ENCODE assay signal across 24 mouse cellular contexts in the genomic region with DNA sequence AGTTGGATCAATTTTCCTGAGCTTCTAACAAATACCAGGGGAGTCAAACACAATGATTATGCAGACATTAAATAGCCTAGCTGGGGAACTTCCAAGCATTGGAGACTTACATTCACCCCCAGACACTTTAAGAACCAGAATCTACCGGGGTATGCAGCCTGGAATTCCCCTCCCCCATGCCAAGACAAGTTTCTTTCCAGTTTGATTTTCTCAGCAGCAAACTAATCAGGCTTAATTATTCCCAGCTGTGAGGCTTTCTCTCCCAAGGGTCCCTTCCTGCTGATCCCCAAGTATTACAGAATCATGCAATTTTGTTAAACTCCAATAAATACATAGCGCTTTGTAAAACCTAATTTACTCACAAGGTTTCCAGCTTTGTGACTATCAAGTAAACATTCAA.
DNase-seq lines count a peak whose midpoint lies in the region; ATAC-seq lines count a peak whose summit lies in the region.
"Had no signal": no experiment of that assay in that cellular context is flagged by ENCODE, and none has a peak within 500 bp of the region (broad histone marks: within the 10 kb centered on the region; RNA-seq: fewer than 3 reads in every experiment).

No protein-coding gene starts in this region.

- H3K36me3 ChIP-seq in hindbrain, embryonic 11.5 days (ENCODE audit: control insufficient read depth, insufficient read depth, low read length) = no peaks in the 10 kb centered on the region
- no peaks in the 10 kb centered on the region for H3K36me3 ChIP-seq in hindbrain, embryonic 10.5 days
- H3K36me3 ChIP-seq in neural tube, embryonic 15.5 days = no peaks in the 10 kb centered on the region
- no peaks in the 10 kb centered on the region for H3K36me3 ChIP-seq in embryonic facial prominence, embryonic 14.5 days (ENCODE audit: control insufficient read depth, insufficient read depth, low read length)
- H3K36me3 ChIP-seq: embryonic facial prominence, embryonic 12.5 days; midbrain, embryonic 15.5 days; neural tube, embryonic 13.5 days; stomach, embryonic 15.5 days had no signal

- H3K9me3 ChIP-seq in hindbrain, embryonic 11.5 days (ENCODE audit: control insufficient read depth, low read length) = no peaks in the 10 kb centered on the region
- H3K9me3 ChIP-seq in hindbrain, embryonic 10.5 days = no peaks in the 10 kb centered on the region
- H3K9me3 ChIP-seq in neural tube, embryonic 15.5 days (replicated peaks) = no peaks in the 10 kb centered on the region
- no peaks in the 10 kb centered on the region for H3K9me3 ChIP-seq in embryonic facial prominence, embryonic 14.5 days (ENCODE audit: control insufficient read depth, low read length)
- H3K9me3 ChIP-seq: embryonic facial prominence, embryonic 12.5 days; forebrain, embryonic 13.5 days; midbrain, embryonic 15.5 days; neural tube, embryonic 13.5 days; stomach, embryonic 15.5 days had no signal

- H3K9ac ChIP-seq in hindbrain, embryonic 11.5 days (ENCODE audit: low read depth, low read length) = no peak overlapping the region
- H3K9ac ChIP-seq in neural tube, embryonic 15.5 days (replicated peaks) = no peak overlapping the region
- H3K9ac ChIP-seq in embryonic facial prominence, embryonic 14.5 days (ENCODE audit: low read depth, low read length) = no peak overlapping the region
- H3K9ac ChIP-seq: embryonic facial prominence, embryonic 12.5 days; forebrain, embryonic 13.5 days; midbrain, embryonic 15.5 days; neural tube, embryonic 13.5 days; stomach, embryonic 15.5 days had no signal

- ATAC-seq in hindbrain, embryonic 11.5 days (ENCODE audit: low FRiP score) = no peak
- peak; percentile 31; the same call in 1 of the 2 replicates for ATAC-seq in neural tube, embryonic 15.5 days (ENCODE audit: low FRiP score)
- ATAC-seq in embryonic facial prominence, embryonic 14.5 days (ENCODE audit: low read depth) = peak; percentile 72; the same call in 1 of the 2 replicates
- ATAC-seq: forebrain, embryonic 13.5 days; midbrain, embryonic 15.5 days had no signal

- peak; percentile 30 for DNase-seq in hindbrain, embryonic 11.5 days (ENCODE audit: low spot score)
- DNase-seq in hindbrain, embryonic 10.5 days (ENCODE audit: low spot score) = no peak
- no peak for DNase-seq in neural tube, embryonic 10.5 days (ENCODE audit: extremely low spot score, low spot score)
- DNase-seq in embryonic facial prominence, embryonic 14.5 days (ENCODE audit: low spot score) = peak; percentile 75
- no peak for DNase-seq in urinary bladder, postnatal 14 days (ENCODE audit: low spot score)
- no peak for DNase-seq in cerebellum, postnatal 25 days
- DNase-seq: adrenal gland, postnatal 25 days; cerebellum, adult 11 months; cerebellum, postnatal 10 days; gastrocnemius, postnatal 14 days; heart, adult 11 months; kidney, adult 18-20 months; kidney, postnatal 10 days; left cerebral cortex, postnatal 4 days; lung, postnatal 10 days; thymus, postnatal 25 days had no signal

- WGBS in hindbrain, embryonic 11.5 days = 37% methylated on average over 2 of the region's 2 CpGs
- WGBS in hindbrain, embryonic 10.5 days = 35% methylated on average over 2 of the region's 2 CpGs
- WGBS in neural tube, embryonic 15.5 days = 29% methylated on average over 2 of the region's 2 CpGs
- WGBS in embryonic facial prominence, embryonic 14.5 days = 20% methylated on average over 2 of the region's 2 CpGs

- H3K4me3 ChIP-seq in hindbrain, embryonic 11.5 days (ENCODE audit: low read depth, low read length) = no peak overlapping the region
- no peak overlapping the region for H3K4me3 ChIP-seq in hindbrain, embryonic 10.5 days
- H3K4me3 ChIP-seq in neural tube, embryonic 15.5 days (replicated peaks) = no peak overlapping the region
- H3K4me3 ChIP-seq in embryonic facial prominence, embryonic 14.5 days (ENCODE audit: low read depth, low read length) = no peak overlapping the region
- H3K4me3 ChIP-seq: embryonic facial prominence, embryonic 12.5 days; erythroblast, embryonic 14.5 days; forebrain, embryonic 13.5 days; midbrain, embryonic 15.5 days; neural tube, embryonic 13.5 days; stomach, embryonic 15.5 days had no signal

- no peak overlapping the region for H3K27ac ChIP-seq in hindbrain, embryonic 11.5 days (ENCODE audit: low read depth, low read length)
- H3K27ac ChIP-seq in hindbrain, embryonic 10.5 days = no peak overlapping the region
- no peak overlapping the region for H3K27ac ChIP-seq in neural tube, embryonic 15.5 days (replicated peaks)
- H3K27ac ChIP-seq in embryonic facial prominence, embryonic 14.5 days (replicated peaks; ENCODE audit: low read depth, low read length) = no peak overlapping the region
- H3K27ac ChIP-seq: embryonic facial prominence, embryonic 12.5 days; forebrain, embryonic 13.5 days; midbrain, embryonic 15.5 days; neural tube, embryonic 13.5 days; stomach, embryonic 15.5 days had no signal

- H3K4me1 ChIP-seq in hindbrain, embryonic 11.5 days (replicated peaks; ENCODE audit: control insufficient read depth, insufficient read depth, low read length) = no peaks in the 10 kb centered on the region
- peaks cover 10% of the 10 kb centered on the region for H3K4me1 ChIP-seq in hindbrain, embryonic 10.5 days (replicated peaks)
- H3K4me1 ChIP-seq in neural tube, embryonic 15.5 days = peaks cover 3% of the 10 kb centered on the region; the same call in 1 of the 2 replicates
- H3K4me1 ChIP-seq in embryonic facial prominence, embryonic 14.5 days (ENCODE audit: control insufficient read depth, insufficient read depth, low read length) = 0 out of 2 replicates have a peak, but pooled peaks cover 3% of the 10 kb centered on the region
- H3K4me1 ChIP-seq: neural tube, embryonic 13.5 days; stomach, embryonic 15.5 days had no signal

- H3K27me3 ChIP-seq in hindbrain, embryonic 11.5 days (ENCODE audit: control insufficient read depth, insufficient read depth, low read length) = no peaks in the 10 kb centered on the region
- H3K27me3 ChIP-seq in hindbrain, embryonic 10.5 days (ENCODE audit: insufficient read depth, poor library complexity, severe bottlenecking) = no peaks in the 10 kb centered on the region
- no peaks in the 10 kb centered on the region for H3K27me3 ChIP-seq in neural tube, embryonic 15.5 days (replicated peaks)
- no peaks in the 10 kb centered on the region for H3K27me3 ChIP-seq in embryonic facial prominence, embryonic 14.5 days (replicated peaks; ENCODE audit: control insufficient read depth, insufficient read depth, low read length)
- H3K27me3 ChIP-seq: embryonic facial prominence, embryonic 12.5 days; forebrain, embryonic 13.5 days; midbrain, embryonic 15.5 days; neural tube, embryonic 13.5 days; stomach, embryonic 15.5 days had no signal

- no peak overlapping the region for H3K4me2 ChIP-seq in hindbrain, embryonic 11.5 days (replicated peaks; ENCODE audit: low read depth, low read length)
- H3K4me2 ChIP-seq in neural tube, embryonic 15.5 days = no peak overlapping the region
- no peak overlapping the region for H3K4me2 ChIP-seq in embryonic facial prominence, embryonic 14.5 days (ENCODE audit: low read depth, low read length)
- H3K4me2 ChIP-seq: embryonic facial prominence, embryonic 12.5 days; forebrain, embryonic 13.5 days; heart, embryonic 11.5 days; midbrain, embryonic 15.5 days; neural tube, embryonic 13.5 days; stomach, embryonic 15.5 days had no signal

Comparison
In these comparisons a context has a peak if more than half of its experiments do, and no peak if none do; other contexts are left out.
1. DNase-seq: peak in hindbrain, embryonic 11.5 days (single experiment) and embryonic facial prominence, embryonic 14.5 days (single experiment); none in hindbrain, embryonic 10.5 days (single experiment), neural tube, embryonic 10.5 days (single experiment), urinary bladder, postnatal 14 days (single experiment) and cerebellum, postnatal 25 days (0 of 2).